Mouse (Mus musculus): ENCODE data around the gene Usp31.

DNA sequence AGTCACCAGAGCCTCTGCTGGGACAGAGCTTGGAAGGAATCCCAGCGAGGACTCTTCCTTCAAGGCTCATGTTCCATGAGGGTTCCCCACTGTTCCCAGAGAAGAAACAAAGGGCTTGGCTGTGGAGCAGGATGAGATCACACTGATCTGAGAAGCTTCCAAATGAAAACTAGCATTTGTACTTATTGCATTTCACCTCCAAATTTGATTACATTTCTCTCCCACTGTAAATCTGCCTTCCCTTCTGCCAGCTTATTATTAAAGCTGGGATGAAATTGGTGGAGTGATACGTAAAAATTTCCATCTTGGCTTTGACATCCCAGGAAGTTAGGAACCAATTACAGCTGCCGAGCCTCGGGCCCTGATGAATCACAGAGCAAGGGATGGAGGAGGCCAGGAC is 111.6 kb downstream of the Usp31 start:
- TF ChIP-seq CTCF (IDR thresholded peaks at IDR 0.05; ENCODE audit: low read depth): no peak
- TF ChIP-seq EP300 (IDR thresholded peaks at IDR 0.05; ENCODE audit: low read depth): no peak

Measured in heart, postnatal 0 days (tissue).